Mouse (Mus musculus): ENCODE results near the gene Gm9508.

DNA sequence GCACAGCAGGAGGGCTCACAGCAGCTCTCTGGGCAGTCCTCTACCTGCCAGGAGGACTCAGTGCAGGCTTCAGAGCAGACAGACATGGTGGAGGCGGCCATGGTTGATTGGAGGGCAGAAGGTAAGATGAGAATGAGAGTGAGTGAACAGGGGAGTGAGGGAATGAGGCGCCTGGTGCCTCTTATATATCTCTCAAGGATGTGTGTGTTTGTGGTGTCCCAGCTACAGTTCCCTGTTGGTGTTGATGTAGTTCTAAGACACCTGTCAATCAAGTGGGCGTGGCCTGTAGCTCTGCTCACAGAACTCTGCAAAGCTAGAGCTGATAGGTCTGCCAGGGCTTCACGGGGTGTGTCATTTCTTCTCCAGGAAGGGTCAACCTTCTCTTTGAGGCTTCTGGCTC lies at the start of gene Gm9508:
- TF ChIP-seq GATA1 (IDR thresholded peaks at IDR 0.05; ENCODE audit: low read length), result no peak
- no peak for TF ChIP-seq TAL1 (IDR thresholded peaks at IDR 0.05; ENCODE audit: low read length)
